8 mouse cellular contexts compared by ENCODE assay signal in genomic region chr2:84840016-84840747, GRCm38 (mm10). TPM values are rescaled to one million over a fixed set of nuclear protein-coding genes. Genes with fewer than 3 reads are reported as not detected.
DNase-seq lines count a peak whose midpoint lies in the region; ATAC-seq lines count a peak whose summit lies in the region.

No protein-coding gene starts in this region.

- peak; percentile 64 for ATAC-seq in frontal cortex, adult (ENCODE audit: low TSS enrichment)
- ATAC-seq in embryonic facial prominence, embryonic 13.5 days (ENCODE audit: insufficient number of reproducible peaks, insufficient read depth, low FRiP score, low TSS enrichment, low read depth) = peak; percentile 83
- ATAC-seq in heart, embryonic 11.5 days (replicated peaks; ENCODE audit: insufficient number of reproducible peaks, low FRiP score, low TSS enrichment) = peak; percentile 85

- no peaks in the 10 kb centered on the region for H3K36me3 ChIP-seq in embryonic facial prominence, embryonic 13.5 days
- no peaks in the 10 kb centered on the region; the same call in 1 of the 2 replicates for H3K36me3 ChIP-seq in heart, embryonic 11.5 days (ENCODE audit: control insufficient read depth, insufficient read depth, low read length)

- no peak for DNase-seq in frontal cortex, postnatal 14 days (ENCODE audit: low spot score in 2 of 2)
- DNase-seq in kidney, adult 9 months = peak; percentile 30
- peak; percentile 77 for DNase-seq in lung, postnatal 10 days
- DNase-seq in ovary, postnatal 36 days (ENCODE audit: low spot score) = peak; percentile 66
- DNase-seq in urinary bladder, postnatal 25 days (ENCODE audit: low spot score) = peak; percentile 50

- H3K4me2 ChIP-seq in embryonic facial prominence, embryonic 13.5 days = peak overlapping the region; percentile 94
- H3K4me2 ChIP-seq in heart, embryonic 11.5 days = peak overlapping the region; percentile 93

- under 1% methylated on average over 54 of the region's 54 CpGs for WGBS in embryonic facial prominence, embryonic 13.5 days
- WGBS in heart, embryonic 11.5 days (ENCODE audit: insufficient replicate concordance) = 0% methylated on average over 54 of the region's 54 CpGs

- H3K9me3 ChIP-seq in embryonic facial prominence, embryonic 13.5 days = no peaks in the 10 kb centered on the region
- no peaks in the 10 kb centered on the region for H3K9me3 ChIP-seq in heart, embryonic 11.5 days (replicated peaks; ENCODE audit: control insufficient read depth, low read length)

- H3K27me3 ChIP-seq in embryonic facial prominence, embryonic 13.5 days = peaks cover 10% of the 10 kb centered on the region
- H3K27me3 ChIP-seq in heart, embryonic 11.5 days (ENCODE audit: control insufficient read depth, insufficient read depth, low read length) = peaks cover 7% of the 10 kb centered on the region; the same call in 1 of the 2 replicates

- H3K9ac ChIP-seq in embryonic facial prominence, embryonic 13.5 days = peak overlapping the region; percentile 87
- H3K9ac ChIP-seq in heart, embryonic 11.5 days (ENCODE audit: low read depth, low read length) = peak overlapping the region; percentile 97

- H3K4me3 ChIP-seq in embryonic facial prominence, embryonic 13.5 days = peak overlapping the region; percentile 71
- peak overlapping the region; percentile 81 for H3K4me3 ChIP-seq in heart, embryonic 11.5 days (ENCODE audit: low read depth, low read length)

- peak overlapping the region; percentile 93 for H3K27ac ChIP-seq in embryonic facial prominence, embryonic 13.5 days
- peak overlapping the region; percentile 98 for H3K27ac ChIP-seq in heart, embryonic 11.5 days (ENCODE audit: low read depth, low read length)

- H3K4me1 ChIP-seq in embryonic facial prominence, embryonic 13.5 days = peaks cover 35% of the 10 kb centered on the region
- peaks cover 35% of the 10 kb centered on the region for H3K4me1 ChIP-seq in heart, embryonic 11.5 days (ENCODE audit: control insufficient read depth, insufficient read depth, low read length)

RNA-seq across cellular contexts. Expression of gene Slc43a1, which starts 1.5 kb away (rescaled TPM):
- 16.5 and 17.0 TPM in 2 replicates for polyA plus RNA-seq in embryonic facial prominence, embryonic 13.5 days (2015; fragmentation: Nextera tagmentation; extraction: Ambion mirVana)
- 36.1 and 41.4 TPM in 2 replicates for polyA plus RNA-seq in heart, embryonic 11.5 days (2014; fragmentation: Nextera tagmentation; extraction: Ambion mirVana)

RNA-seq across cellular contexts. Expression of gene Timm10, which starts 13.4 kb away (rescaled TPM):
- 40.4 and 47.6 TPM in 2 replicates for polyA plus RNA-seq in embryonic facial prominence, embryonic 13.5 days (2015; fragmentation: Nextera tagmentation; extraction: Ambion mirVana)
- polyA plus RNA-seq in heart, embryonic 11.5 days (2014; fragmentation: Nextera tagmentation; extraction: Ambion mirVana) = 76.8 and 77.9 TPM in 2 replicates

RNA-seq across cellular contexts. Expression of gene Smtnl1, which starts 17.7 kb away (rescaled TPM):
- polyA plus RNA-seq in embryonic facial prominence, embryonic 13.5 days (2015; fragmentation: Nextera tagmentation; extraction: Ambion mirVana) = 0.18 TPM in 1 of 2 replicates, not detected in the other
- 0.37 and 0.49 TPM in 2 replicates for polyA plus RNA-seq in heart, embryonic 11.5 days (2014; fragmentation: Nextera tagmentation; extraction: Ambion mirVana)

RNA-seq across cellular contexts. Expression of gene Ube2l6, which starts 41.6 kb away (rescaled TPM):
- polyA plus RNA-seq in embryonic facial prominence, embryonic 13.5 days (2015; fragmentation: Nextera tagmentation; extraction: Ambion mirVana) = 28.1 and 32.7 TPM in 2 replicates
- 95.9 and 105 TPM in 2 replicates for polyA plus RNA-seq in heart, embryonic 11.5 days (2014; fragmentation: Nextera tagmentation; extraction: Ambion mirVana)

RNA-seq across cellular contexts. Expression of gene Rtn4rl2, which starts 46.3 kb away (rescaled TPM):
- 1.0 and 1.3 TPM in 2 replicates for polyA plus RNA-seq in embryonic facial prominence, embryonic 13.5 days (2015; fragmentation: Nextera tagmentation; extraction: Ambion mirVana)
- 0.23 and 1.1 TPM in 2 replicates for polyA plus RNA-seq in heart, embryonic 11.5 days (2014; fragmentation: Nextera tagmentation; extraction: Ambion mirVana)

Comparison
In these comparisons a context has a peak if more than half of its experiments do, and no peak if none do; other contexts are left out.
1. DNase-seq: peak in kidney, adult 9 months (single experiment), lung, postnatal 10 days (single experiment), ovary, postnatal 36 days (single experiment) and urinary bladder, postnatal 25 days (single experiment); none in frontal cortex, postnatal 14 days (0 of 2).
2. Peak in every context shown above with its lines, with median percentiles within 50 percentile points of each other: ATAC-seq.